Comparison of ENCODE assay signal across 7 mouse cellular contexts in genomic region chr9:119274814-119275213, GRCm38 (mm10). TPM values are rescaled to one million over a fixed set of nuclear protein-coding genes. Genes with fewer than 3 reads are reported as not detected.
DNase-seq lines count a peak whose midpoint lies in the region; ATAC-seq and TF ChIP-seq lines count a peak whose summit lies in the region.
"Not testable (repeated sequence)": the region's sequence is repeated elsewhere in the genome, so short reads cannot be mapped to it uniquely, and the experiment has no call there.

No protein-coding gene starts in this region.

- H3K79me2 ChIP-seq in MEL (ENCODE audit: control insufficient read depth, insufficient read depth, low read length, poor library complexity) = not testable (repeated sequence)

- peak; percentile 18 for TF ChIP-seq RAD21 in MEL (IDR thresholded peaks at IDR 0.05; ENCODE audit: low read depth, low read length)

- not testable (repeated sequence) for H3K27me3 ChIP-seq in MEL (ENCODE audit: control insufficient read depth in 1 of 2, insufficient read depth in 2 of 2, low read length in 2 of 2); intestine, postnatal 0 days (replicated peaks; ENCODE audit: control insufficient read depth, insufficient read depth, low read length); lung, embryonic 14.5 days (ENCODE audit: insufficient read depth, low read length)

- not testable (repeated sequence) for H3K9me3 ChIP-seq in MEL (replicated peaks; ENCODE audit: insufficient read depth, low read length); intestine, postnatal 0 days (ENCODE audit: control insufficient read depth); lung, embryonic 14.5 days (ENCODE audit: low read depth, low read length)

- not testable (repeated sequence) for H3K9ac ChIP-seq in MEL (ENCODE audit: control insufficient read depth, low read depth, low read length, poor library complexity, severe bottlenecking); intestine, postnatal 0 days (ENCODE audit: low read depth, low read length); lung, embryonic 14.5 days

- not testable (repeated sequence) for H3K4me1 ChIP-seq in MEL (ENCODE audit: control insufficient read depth in 1 of 2, insufficient read depth in 2 of 2, low read length in 2 of 2); intestine, postnatal 0 days (replicated peaks; ENCODE audit: control insufficient read depth, insufficient read depth, low read length); lung, embryonic 14.5 days (ENCODE audit: insufficient read depth)

- H3K4me2 ChIP-seq in intestine, postnatal 0 days (replicated peaks; ENCODE audit: low read depth); lung, embryonic 14.5 days: not testable (repeated sequence)

- 93% methylated on average over 5 of the region's 5 CpGs for WGBS in intestine, postnatal 0 days
- WGBS in lung, embryonic 14.5 days = 93% methylated on average over 5 of the region's 5 CpGs

- TF ChIP-seq POLR2A in MEL (IDR thresholded peaks at IDR 0.05; ENCODE audit: control insufficient read depth in 1 of 2, insufficient read depth in 1 of 2, low read depth in 1 of 2, low read length in 2 of 2, poor library complexity in 1 of 2) = not testable (repeated sequence)

- DNase-seq in 3T3-L1 (ENCODE audit: low read depth, low spot score) (peak; percentile 17), MEL (ENCODE audit: low read depth, low spot score) (peak; percentile 31)
- peak; percentile 34 for DNase-seq in heart, adult 11 months
- not testable (repeated sequence) for DNase-seq in layer of hippocampus, adult 2 months (ENCODE audit: low spot score in 2 of 2)
- DNase-seq in lung, embryonic 14.5 days = peak; percentile 5
- DNase-seq in retina, embryonic 14.5 days (ENCODE audit: low spot score) = peak; percentile 7

- H3K27ac ChIP-seq in MEL (ENCODE audit: control insufficient read depth, low read depth, low read length); intestine, postnatal 0 days (ENCODE audit: low read depth, low read length); layer of hippocampus, adult 2 months; lung, embryonic 14.5 days (ENCODE audit: low read depth): not testable (repeated sequence)

- TF ChIP-seq CTCF in MEL (IDR thresholded peaks at IDR 0.05 in 2 of 3, conservative IDR thresholded peaks at IDR 0.05 in 1 of 3; ENCODE audit: control insufficient read depth in 1 of 3, insufficient read depth in 1 of 3, low read depth in 2 of 3, low read length in 3 of 3, poor library complexity in 1 of 3, severe bottlenecking in 1 of 3) = peak in 1 of 3 experiments; percentile 40; a peak in 2 of 6 replicates
- TF ChIP-seq CTCF in intestine, postnatal 0 days (IDR thresholded peaks at IDR 0.05; ENCODE audit: low read depth) = peak; percentile 48
- peak; percentile 68 for TF ChIP-seq CTCF in layer of hippocampus, adult 2 months (conservative IDR thresholded peaks at IDR 0.05)
- peak; percentile 22; the same call in 1 of the 2 replicates for TF ChIP-seq CTCF in lung, embryonic 14.5 days (IDR thresholded peaks at IDR 0.05; ENCODE audit: low read depth)

- H3K4me3 ChIP-seq in MEL (ENCODE audit: control insufficient read depth in 1 of 2, insufficient read depth in 1 of 2, low read depth in 2 of 2, low read length in 2 of 2); intestine, postnatal 0 days (ENCODE audit: low read depth, low read length); layer of hippocampus, adult 2 months; lung, embryonic 14.5 days (ENCODE audit: low read depth, low read length): not testable (repeated sequence)

- TF ChIP-seq EP300 in MEL (IDR thresholded peaks at IDR 0.05; ENCODE audit: low read depth in 1 of 2, low read length in 2 of 2) = not testable (repeated sequence)

- H3K36me3 ChIP-seq in MEL (ENCODE audit: control insufficient read depth in 1 of 2, insufficient read depth in 2 of 2, low read length in 2 of 2); intestine, postnatal 0 days (ENCODE audit: control insufficient read depth, insufficient read depth); lung, embryonic 14.5 days (ENCODE audit: insufficient read depth): not testable (repeated sequence)

- not testable (repeated sequence) for ATAC-seq in intestine, postnatal 0 days; lung, embryonic 14.5 days (ENCODE audit: insufficient read depth)

TF ChIP-seq in MEL, 35 proteins besides CTCF, POLR2A, EP300 and RAD21:
- TF ChIP-seq SMC3 (IDR thresholded peaks at IDR 0.05; ENCODE audit: low read depth, low read length) (peak; percentile 40), ZNF384 (IDR thresholded peaks at IDR 0.05; ENCODE audit: low read depth, low read length) (0 out of 2 replicates have a peak, but pooled peaks have one; percentile 8)

RNA-seq across cellular contexts. Expression of gene Oxsr1, which starts 47.4 kb away (rescaled TPM):
- 25.6 and 27.8 TPM in 2 replicates for total RNA-seq in MEL (2012; rRNA removed)
- polyA plus RNA-seq in MEL (2012; ENCODE audit: insufficient read depth in 1 of 2, insufficient read length in 2 of 2, low read depth in 1 of 2, low replicate concordance in 2 of 2, missing spikeins in 1 of 2) = 100 to 1,000 TPM in 1 of 2 experiments, 10 to 100 TPM in 1; 37.6 to 304 TPM
- polyA plus RNA-seq in intestine, postnatal 0 days (2015; fragmentation: Nextera tagmentation; extraction: Ambion mirVana) = 7.9 and 8.7 TPM in 2 replicates
- total RNA-seq in layer of hippocampus, adult 2 months (2021) = 10 to 100 TPM; 30.2 to 31.2 TPM
- 13.3 and 14.4 TPM in 2 replicates for polyA plus RNA-seq in lung, embryonic 14.5 days (2014; fragmentation: Nextera tagmentation; extraction: Ambion mirVana)
